26 mouse cellular contexts compared by ENCODE assay signal in the genomic region with DNA sequence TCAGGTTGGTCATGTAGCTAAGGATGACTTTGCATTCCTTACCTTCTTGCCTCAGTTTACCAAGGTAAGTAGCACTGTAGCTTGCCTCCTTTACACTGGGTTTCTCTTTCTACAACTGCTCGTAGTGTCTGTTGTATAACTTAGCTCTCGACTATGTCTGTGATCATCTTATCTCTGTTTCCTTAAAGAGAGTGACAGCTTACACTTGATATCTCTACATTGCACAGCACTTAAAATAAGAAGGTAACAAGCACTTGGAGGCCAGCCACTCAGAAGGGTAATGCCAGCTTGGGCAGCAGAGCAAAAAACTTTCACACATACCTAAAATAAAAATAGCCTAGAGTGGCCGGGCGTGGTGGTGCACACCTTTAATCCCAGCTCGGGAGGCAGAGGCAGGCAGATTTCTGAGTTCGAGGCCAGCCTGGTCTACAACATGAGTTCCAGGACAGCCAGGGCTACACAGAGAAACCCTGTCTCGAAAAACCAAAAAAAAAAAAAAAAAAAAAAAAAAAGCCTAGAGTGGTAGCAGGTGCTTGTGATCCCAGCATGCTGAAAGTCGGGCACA. TPM values are rescaled to one million over a fixed set of nuclear protein-coding genes. Genes with fewer than 3 reads are reported as not detected.
A peak's percentile ranks its signal among the peaks of the same experiment; 100 is the strongest.
DNase-seq lines count a peak whose midpoint lies in the region; ATAC-seq and TF ChIP-seq lines count a peak whose summit lies in the region.
"Had no signal": no experiment of that assay in that cellular context is flagged by ENCODE, and none has a peak within 500 bp of the region (broad histone marks: within the 10 kb centered on the region; RNA-seq: fewer than 3 reads in every experiment).

No protein-coding gene starts in this region.

- H3K27ac ChIP-seq in heart, embryonic 12.5 days (ENCODE audit: poor library complexity, severe bottlenecking) = no peak overlapping the region
- peak overlapping the region; percentile 21; the same call in 1 of the 2 replicates for H3K27ac ChIP-seq in MEL (ENCODE audit: control insufficient read depth, low read depth, low read length)
- H3K27ac ChIP-seq: embryonic facial prominence, embryonic 13.5 days; embryonic facial prominence, embryonic 15.5 days; forebrain, embryonic 10.5 days; forebrain, embryonic 12.5 days had no signal

- no peaks in the 10 kb centered on the region for H3K9me3 ChIP-seq in heart, embryonic 12.5 days (replicated peaks)
- H3K9me3 ChIP-seq in MEL (replicated peaks; ENCODE audit: insufficient read depth, low read length) = no peaks in the 10 kb centered on the region
- H3K9me3 ChIP-seq: embryonic facial prominence, embryonic 13.5 days; embryonic facial prominence, embryonic 15.5 days; forebrain, embryonic 10.5 days; forebrain, embryonic 12.5 days; G1E had no signal

- no peak for TF ChIP-seq POLR2A in MEL (IDR thresholded peaks at IDR 0.05; ENCODE audit: control insufficient read depth in 1 of 2, insufficient read depth in 1 of 2, low read depth in 1 of 2, low read length in 2 of 2, poor library complexity in 1 of 2)

- no peak overlapping the region for H3K4me3 ChIP-seq in heart, embryonic 12.5 days
- H3K4me3 ChIP-seq in MEL (ENCODE audit: control insufficient read depth in 1 of 2, insufficient read depth in 1 of 2, low read depth in 2 of 2, low read length in 2 of 2) = no peak overlapping the region
- H3K4me3 ChIP-seq: embryonic facial prominence, embryonic 13.5 days; embryonic facial prominence, embryonic 15.5 days; erythroblast, embryonic 14.5 days; forebrain, embryonic 10.5 days; forebrain, embryonic 12.5 days had no signal

- DNase-seq in heart, adult 11 months = peak; percentile 77
- DNase-seq in MEL (ENCODE audit: low read depth, low spot score) = no peak
- no peak for DNase-seq in right cerebral cortex, postnatal 14 days
- DNase-seq: adrenal gland, adult 2 months; adrenal gland, postnatal 10 days; adrenal gland, postnatal 25 days; B cell, adult 2 months; cerebellum, adult 11 months; cerebellum, adult 18-20 months; cerebellum, adult 8-10 months; cerebellum, adult 9-11 months; cerebellum, postnatal 14 days; cerebellum, postnatal 36 days; embryo, embryonic 11 days had no signal

- no peak for ATAC-seq in heart, embryonic 12.5 days (ENCODE audit: insufficient number of reproducible peaks, low FRiP score)
- peak; percentile 67 for ATAC-seq in megakaryocyte-erythroid progenitor cell, adult 5-6 weeks (replicated peaks; ENCODE audit: low FRiP score, low TSS enrichment, poor library complexity, severe bottlenecking)
- ATAC-seq: CD4-positive, CD25-positive, alpha-beta regulatory T cell, adult 4 months; forebrain, embryonic 14.5 days; forebrain, embryonic 16.5 days had no signal

- no peak overlapping the region for H3K4me2 ChIP-seq in heart, embryonic 12.5 days
- H3K4me2 ChIP-seq: embryonic facial prominence, embryonic 13.5 days; embryonic facial prominence, embryonic 15.5 days; forebrain, embryonic 12.5 days had no signal

- TF ChIP-seq CTCF in MEL (IDR thresholded peaks at IDR 0.05 in 2 of 3, conservative IDR thresholded peaks at IDR 0.05 in 1 of 3; ENCODE audit: control insufficient read depth in 1 of 3, insufficient read depth in 1 of 3, low read depth in 2 of 3, low read length in 3 of 3, poor library complexity in 1 of 3, severe bottlenecking in 1 of 3) = no peak

- TF ChIP-seq RAD21 in MEL (IDR thresholded peaks at IDR 0.05; ENCODE audit: low read depth, low read length) = no peak

- H3K9ac ChIP-seq in heart, embryonic 12.5 days = no peak overlapping the region
- H3K9ac ChIP-seq in MEL (ENCODE audit: control insufficient read depth, low read depth, low read length, poor library complexity, severe bottlenecking) = no peak overlapping the region
- H3K9ac ChIP-seq: embryonic facial prominence, embryonic 13.5 days; embryonic facial prominence, embryonic 15.5 days; forebrain, embryonic 12.5 days had no signal

- peaks cover 19% of the 10 kb centered on the region for H3K36me3 ChIP-seq in heart, embryonic 12.5 days
- H3K36me3 ChIP-seq in MEL (ENCODE audit: control insufficient read depth in 1 of 2, insufficient read depth in 2 of 2, low read length in 2 of 2) = peaks cover 0 to 46% of the 10 kb centered on the region in 2 experiments; a peak in 3 of 4 replicates

- 62% methylated on average over 8 of the region's 8 CpGs for WGBS in heart, embryonic 12.5 days

- H3K4me1 ChIP-seq in heart, embryonic 12.5 days (replicated peaks) = no peaks in the 10 kb centered on the region
- peaks cover 23 to 36% of the 10 kb centered on the region in 2 experiments for H3K4me1 ChIP-seq in MEL (ENCODE audit: control insufficient read depth in 1 of 2, insufficient read depth in 2 of 2, low read length in 2 of 2)
- H3K4me1 ChIP-seq: embryonic facial prominence, embryonic 13.5 days; embryonic facial prominence, embryonic 15.5 days; forebrain, embryonic 10.5 days; forebrain, embryonic 12.5 days had no signal

- H3K79me2 ChIP-seq in MEL (ENCODE audit: control insufficient read depth, insufficient read depth, low read length, poor library complexity) = no peaks in the 10 kb centered on the region

- peak; percentile 61 to 63 for TF ChIP-seq EP300 in MEL (IDR thresholded peaks at IDR 0.05; ENCODE audit: low read depth in 1 of 2, low read length in 2 of 2)

- H3K27me3 ChIP-seq in heart, embryonic 12.5 days (replicated peaks) = no peaks in the 10 kb centered on the region
- H3K27me3 ChIP-seq in MEL (ENCODE audit: control insufficient read depth in 1 of 2, insufficient read depth in 2 of 2, low read length in 2 of 2) = no peaks in the 10 kb centered on the region
- H3K27me3 ChIP-seq: CH12.LX; embryonic facial prominence, embryonic 13.5 days; embryonic facial prominence, embryonic 15.5 days; forebrain, embryonic 12.5 days had no signal

TF ChIP-seq in MEL, 35 proteins besides CTCF, POLR2A, EP300 and RAD21:
- no peak for TF ChIP-seq HCFC1 (IDR thresholded peaks at IDR 0.05; ENCODE audit: low read depth, low read length)
- 0 out of 2 replicates have a peak, but pooled peaks have one; percentile 61 for TF ChIP-seq ZNF384 (IDR thresholded peaks at IDR 0.05; ENCODE audit: low read depth, low read length)
- no peak for TF ChIP-seq MAFK (IDR thresholded peaks at IDR 0.05; ENCODE audit: borderline replicate concordance, low read depth, low read length)
- TF ChIP-seq MAZ (IDR thresholded peaks at IDR 0.05; ENCODE audit: low read depth, low read length) = 0 out of 2 replicates have a peak, but pooled peaks have one; percentile 33
- peak; percentile 75 for TF ChIP-seq GATA1 (IDR thresholded peaks at IDR 0.05; ENCODE audit: low read depth, low read length)
- 0 out of 2 replicates have a peak, but pooled peaks have one; percentile 18 for TF ChIP-seq ZC3H11A (IDR thresholded peaks at IDR 0.05; ENCODE audit: low read depth, low read length)
- TF ChIP-seq ETS1 (IDR thresholded peaks at IDR 0.05; ENCODE audit: low read depth, low read length) = peak; percentile 41; the same call in 1 of the 2 replicates
- no peak for TF ChIP-seq ELF1 (IDR thresholded peaks at IDR 0.05; ENCODE audit: low read depth, low read length)
- peak; percentile 60; the same call in 1 of the 2 replicates for TF ChIP-seq TCF12 (IDR thresholded peaks at IDR 0.05; ENCODE audit: low read depth, low read length)

RNA-seq across cellular contexts. Expression of gene Ptpn9, which starts 20.7 kb away (rescaled TPM):
- 22.4 and 22.9 TPM in 2 replicates for polyA plus RNA-seq in heart, embryonic 12.5 days (2016; fragmentation: Nextera tagmentation; extraction: Ambion mirVana)
- 10.6 and 12.0 TPM in 2 replicates for total RNA-seq in MEL (2012; rRNA removed)
- polyA plus RNA-seq in MEL (2012; ENCODE audit: insufficient read depth in 1 of 2, insufficient read length in 2 of 2, low read depth in 1 of 2, low replicate concordance in 2 of 2, missing spikeins in 1 of 2) = 10 to 100 TPM in 1 of 2 experiments, not detected in 1; 24.3 TPM
- 7.2 and 9.2 TPM in 2 replicates for total RNA-seq in megakaryocyte-erythroid progenitor cell, adult 5-6 weeks (2014; fragmentation: Nextera tagmentation)
- total RNA-seq in megakaryocyte-erythroid progenitor cell, adult 5-6 weeks (2017) = 8.2 and 8.4 TPM in 2 replicates

RNA-seq across cellular contexts. Expression of gene Snupn, which starts 23.4 kb away (rescaled TPM):
- 16.7 and 17.4 TPM in 2 replicates for polyA plus RNA-seq in heart, embryonic 12.5 days (2016; fragmentation: Nextera tagmentation; extraction: Ambion mirVana)
- total RNA-seq in MEL (2012; rRNA removed) = 13.0 and 14.6 TPM in 2 replicates
- 10 to 100 TPM in 1 of 2 experiments, not detected in 1; 14.7 TPM for polyA plus RNA-seq in MEL (2012; ENCODE audit: insufficient read depth in 1 of 2, insufficient read length in 2 of 2, low read depth in 1 of 2, low replicate concordance in 2 of 2, missing spikeins in 1 of 2)
- 20.2 and 20.5 TPM in 2 replicates for total RNA-seq in megakaryocyte-erythroid progenitor cell, adult 5-6 weeks (2014; fragmentation: Nextera tagmentation)
- 10.3 and 15.5 TPM in 2 replicates for total RNA-seq in megakaryocyte-erythroid progenitor cell, adult 5-6 weeks (2017)
- polyA plus RNA-seq: erythroblast, embryonic 14.5 days had no signal

RNA-seq across cellular contexts. Expression of gene Imp3, which starts 36.8 kb away (rescaled TPM):
- 58.2 and 65.0 TPM in 2 replicates for polyA plus RNA-seq in heart, embryonic 12.5 days (2016; fragmentation: Nextera tagmentation; extraction: Ambion mirVana)
- total RNA-seq in MEL (2012; rRNA removed) = 160 and 183 TPM in 2 replicates
- 100 to 1,000 TPM in 1 of 2 experiments, not detected in 1; 154 TPM for polyA plus RNA-seq in MEL (2012; ENCODE audit: insufficient read depth in 1 of 2, insufficient read length in 2 of 2, low read depth in 1 of 2, low replicate concordance in 2 of 2, missing spikeins in 1 of 2)
- 118 and 148 TPM in 2 replicates for total RNA-seq in megakaryocyte-erythroid progenitor cell, adult 5-6 weeks (2014; fragmentation: Nextera tagmentation)
- total RNA-seq in megakaryocyte-erythroid progenitor cell, adult 5-6 weeks (2017) = 108 and 128 TPM in 2 replicates

RNA-seq across cellular contexts. Expression of gene Snx33, which starts 45.9 kb away (rescaled TPM):
- 10.2 and 10.5 TPM in 2 replicates for polyA plus RNA-seq in heart, embryonic 12.5 days (2016; fragmentation: Nextera tagmentation; extraction: Ambion mirVana)
- 2.2 and 2.3 TPM in 2 replicates for total RNA-seq in MEL (2012; rRNA removed)
- 1 to 10 TPM in 1 of 2 experiments, not detected in 1; 3.5 TPM for polyA plus RNA-seq in MEL (2012; ENCODE audit: insufficient read depth in 1 of 2, insufficient read length in 2 of 2, low read depth in 1 of 2, low replicate concordance in 2 of 2, missing spikeins in 1 of 2)
- 2.3 and 2.8 TPM in 2 replicates for total RNA-seq in megakaryocyte-erythroid progenitor cell, adult 5-6 weeks (2014; fragmentation: Nextera tagmentation)
- total RNA-seq in megakaryocyte-erythroid progenitor cell, adult 5-6 weeks (2017) = 1.9 and 3.4 TPM in 2 replicates
- polyA plus RNA-seq: erythroblast, embryonic 14.5 days had no signal
